Mouse (Mus musculus) ES-CJ7 (cell line): ENCODE measurements around the gene Flt4.

Experiments
- DNase-seq: peaks from one replicate; pipeline ENCODE4 v3.0.0; 2011; ENCODE audit warnings: low read depth, low spot score

Flt4 gene

GRCm38 (mm10) chr11:49645677-49646076, 36.6 kb downstream of the Flt4 start:
- no peak for DNase-seq

- DNase-seq, result peak; percentile 92
Measured at GRCm38 (mm10) chr11:49650113-49650993, 41.3 kb downstream of the Flt4 start.

- no peak for DNase-seq
Measured at GRCm38 (mm10) chr11:49650994-49651761, 42.1 kb downstream of the Flt4 start.

GRCm38 (mm10) chr11:49651762-49652322, 42.8 kb downstream of the Flt4 start:
- no peak for DNase-seq

GRCm38 (mm10) chr11:49652401-49653078, 43.5 kb downstream of the Flt4 start:
- peak; percentile 88 for DNase-seq

- DNase-seq, result no peak
Measured at GRCm38 (mm10) chr11:49653079-49653408, 44.0 kb downstream of the Flt4 start.

- DNase-seq, result no peak
Measured at GRCm38 (mm10) chr11:49654651-49655050, 45.6 kb downstream of the Flt4 start.

- DNase-seq, result no peak
Measured at GRCm38 (mm10) chr11:49655501-49655900, 46.4 kb downstream of the Flt4 start.

- DNase-seq, result no peak
Measured at GRCm38 (mm10) chr11:49658065-49658464, 49.0 kb downstream of the Flt4 start.

GRCm38 (mm10) chr11:49658791-49659469, 49.9 kb downstream of the Flt4 start:
- DNase-seq, result peak; percentile 89

- no peak for DNase-seq
Measured at GRCm38 (mm10) chr11:49659470-49659799, 50.4 kb downstream of the Flt4 start.

- DNase-seq, result no peak
Measured at GRCm38 (mm10) chr11:49662292-49662780, 53.3 kb downstream of the Flt4 start.

- no peak for DNase-seq
Measured at GRCm38 (mm10) chr11:49663310-49663709, 54.2 kb downstream of the Flt4 start, which contains the start of gene Scgb3a1. Gene Scgb3a1 (plus strand): TSS chr11:49663610.

GRCm38 (mm10) chr11:49664262-49665140, 55.4 kb downstream of the Flt4 start:
- no peak for DNase-seq

GRCm38 (mm10) chr11:49665462-49665861, 56.4 kb downstream of the Flt4 start:
- DNase-seq, result no peak

GRCm38 (mm10) chr11:49673433-49673832, 64.4 kb downstream of the Flt4 start:
- no peak for DNase-seq

- no peak for DNase-seq
Measured at GRCm38 (mm10) chr11:49684237-49684973, 75.3 kb downstream of the Flt4 start.

GRCm38 (mm10) chr11:49695013-49695412, 86.0 kb downstream of the Flt4 start:
- DNase-seq, result no peak

- no peak for DNase-seq
Measured at GRCm38 (mm10) chr11:49695695-49696094, 86.6 kb downstream of the Flt4 start.
